Mouse (Mus musculus): ENCODE results near the gene Snx33.

The Snx33 gene

GRCm38 (mm10) chr9:56928041-56928811 is at the start of gene Snx33:
Gene Snx33, minus strand, starts transcription at chr9:56928371.
- TF ChIP-seq GATA4 (IDR thresholded peaks at IDR 0.05; ENCODE audit: insufficient replicate concordance, low read length), result peak; percentile 53; the same call in 1 of the 2 replicates

GRCm38 (mm10) chr9:56975199-56975598 is 47.0 kb upstream of the Snx33 start:
- TF ChIP-seq GATA4 (IDR thresholded peaks at IDR 0.05; ENCODE audit: insufficient replicate concordance, low read length), result no peak

- no peak for TF ChIP-seq GATA4 (IDR thresholded peaks at IDR 0.05; ENCODE audit: insufficient replicate concordance, low read length)
These were observed 45.9 kb upstream of the Snx33 start for GRCm38 (mm10) chr9:56973960-56974524.

- no peak for TF ChIP-seq GATA4 (IDR thresholded peaks at IDR 0.05; ENCODE audit: insufficient replicate concordance, low read length)
These were observed 42.0 kb upstream of the Snx33 start for GRCm38 (mm10) chr9:56970158-56970557.

GRCm38 (mm10) chr9:56961591-56961990 is 33.4 kb upstream of the Snx33 start:
- TF ChIP-seq GATA4 (IDR thresholded peaks at IDR 0.05; ENCODE audit: insufficient replicate concordance, low read length), result no peak

GRCm38 (mm10) chr9:56958689-56959088 is 30.5 kb upstream of the Snx33 start:
- TF ChIP-seq GATA4 (IDR thresholded peaks at IDR 0.05; ENCODE audit: insufficient replicate concordance, low read length), result no peak

- TF ChIP-seq GATA4 (IDR thresholded peaks at IDR 0.05; ENCODE audit: insufficient replicate concordance, low read length), result no peak
These were observed 28.9 kb upstream of the Snx33 start for GRCm38 (mm10) chr9:56956966-56957675.

- TF ChIP-seq GATA4 (IDR thresholded peaks at IDR 0.05; ENCODE audit: insufficient replicate concordance, low read length), result no peak
These were observed 25.4 kb upstream of the Snx33 start for GRCm38 (mm10) chr9:56953562-56953961.

GRCm38 (mm10) chr9:56950414-56951400 is 22.5 kb upstream of the Snx33 start, which contains the start of gene Snupn:
Gene Snupn, plus strand, starts transcription at chr9:56950878.
- peak; percentile 48; the same call in 1 of the 2 replicates for TF ChIP-seq GATA4 (IDR thresholded peaks at IDR 0.05; ENCODE audit: insufficient replicate concordance, low read length)

GRCm38 (mm10) chr9:56949767-56950166 is 21.6 kb upstream of the Snx33 start:
- TF ChIP-seq GATA4 (IDR thresholded peaks at IDR 0.05; ENCODE audit: insufficient replicate concordance, low read length), result no peak

GRCm38 (mm10) chr9:56938374-56938773 is 10.2 kb upstream of the Snx33 start:
- TF ChIP-seq GATA4 (IDR thresholded peaks at IDR 0.05; ENCODE audit: insufficient replicate concordance, low read length), result no peak

- no peak; the same call in 1 of the 2 replicates for TF ChIP-seq GATA4 (IDR thresholded peaks at IDR 0.05; ENCODE audit: insufficient replicate concordance, low read length)
These were observed 9.3 kb upstream of the Snx33 start, which contains the start of gene Imp3 for GRCm38 (mm10) chr9:56937223-56938160. Gene Imp3, plus strand, starts transcription at chr9:56937475.

- TF ChIP-seq GATA4 (IDR thresholded peaks at IDR 0.05; ENCODE audit: insufficient replicate concordance, low read length), result no peak
These were observed 8.7 kb upstream of the Snx33 start for GRCm38 (mm10) chr9:56936861-56937222.

- no peak for TF ChIP-seq GATA4 (IDR thresholded peaks at IDR 0.05; ENCODE audit: insufficient replicate concordance, low read length)
These were observed 2.4 kb upstream of the Snx33 start for GRCm38 (mm10) chr9:56930556-56930955.

Measured in liver, adult (tissue).